Mouse (Mus musculus) liver, postnatal 0 days (tissue): ENCODE measurements at regions not wholly inside any gene's neighbourhood (a gene's known extent, or its start where the extent isn't known, plus 50 kb on each side); places are given as distances from the start of the nearest gene placed in this dataset.

Experiments
- CTCF ChIP-seq: sonication (generic); IDR thresholded peaks from 2 replicates; pipeline ENCODE4 v1.5.1; 2016; ENCODE audit warnings: antibody characterized with exemption, low read depth
- EP300 ChIP-seq: IDR thresholded peaks from 2 replicates; pipeline ENCODE4 v1.6.1; 2016; ENCODE audit warnings: antibody characterized with exemption, low read depth, mild to moderate bottlenecking

DNA sequence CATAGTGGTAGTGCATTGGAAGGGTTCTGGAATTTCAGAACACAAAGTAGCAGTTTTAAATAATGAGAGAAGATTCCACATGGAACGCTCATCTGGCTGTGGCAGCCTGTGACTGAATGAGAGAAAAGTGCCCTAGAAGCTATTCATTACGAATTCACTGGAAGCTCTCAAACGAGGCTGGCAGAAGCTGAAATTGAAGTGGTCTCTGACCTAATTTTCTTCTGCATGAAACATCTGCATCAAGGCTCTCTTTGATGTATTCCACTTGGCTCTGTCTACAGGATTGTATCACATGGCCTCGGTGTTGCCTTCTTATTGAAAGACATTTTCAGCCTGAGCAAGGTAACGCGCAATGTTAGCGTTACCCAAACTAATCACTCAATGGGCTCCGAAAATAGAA, 298.4 kb upstream of the Zfp462 start:
- TF ChIP-seq CTCF (no peak), EP300 (no peak)
